Mouse (Mus musculus): ENCODE data around the gene Rps29.

Rps29 gene

GRCm38 (mm10) chr12:69130486-69130885, 28.5 kb downstream of the Rps29 start:
- DNase-seq (ENCODE audit: low spot score in 2 of 2): no peak

- DNase-seq (ENCODE audit: low spot score in 2 of 2): no peak
Measured at GRCm38 (mm10) chr12:69129634-69130310, 29.2 kb downstream of the Rps29 start.

- no peak for DNase-seq (ENCODE audit: low spot score in 2 of 2)
Measured at GRCm38 (mm10) chr12:69127626-69128025, 31.4 kb downstream of the Rps29 start.

- DNase-seq (ENCODE audit: low spot score in 2 of 2): peak in 1 of 2 experiments; percentile 33
Measured at GRCm38 (mm10) chr12:69127170-69127569, 31.8 kb downstream of the Rps29 start.

GRCm38 (mm10) chr12:69125066-69125465, 33.9 kb downstream of the Rps29 start:
- no peak for DNase-seq (ENCODE audit: low spot score in 2 of 2)

GRCm38 (mm10) chr12:69122801-69123200, 36.2 kb downstream of the Rps29 start:
- no peak for DNase-seq (ENCODE audit: low spot score in 2 of 2)

GRCm38 (mm10) chr12:69119908-69120307, 39.1 kb downstream of the Rps29 start:
- DNase-seq (ENCODE audit: low spot score in 2 of 2): no peak
